Mouse (Mus musculus) kidney, postnatal 4 days (tissue): ENCODE measurements at regions not wholly inside any gene's neighbourhood (a gene's known extent, or its start where the extent isn't known, plus 50 kb on each side); places are given as distances from the start of the nearest gene placed in this dataset.
A peak's percentile ranks its signal among the peaks of the same experiment; 100 is the strongest.

Experiments
- DNase-seq, 2 experiments: peaks; one replicate each; pipeline ENCODE4 v3.0.0; 2021; ENCODE audit warnings: mixed read lengths in 2 of 2

DNA sequence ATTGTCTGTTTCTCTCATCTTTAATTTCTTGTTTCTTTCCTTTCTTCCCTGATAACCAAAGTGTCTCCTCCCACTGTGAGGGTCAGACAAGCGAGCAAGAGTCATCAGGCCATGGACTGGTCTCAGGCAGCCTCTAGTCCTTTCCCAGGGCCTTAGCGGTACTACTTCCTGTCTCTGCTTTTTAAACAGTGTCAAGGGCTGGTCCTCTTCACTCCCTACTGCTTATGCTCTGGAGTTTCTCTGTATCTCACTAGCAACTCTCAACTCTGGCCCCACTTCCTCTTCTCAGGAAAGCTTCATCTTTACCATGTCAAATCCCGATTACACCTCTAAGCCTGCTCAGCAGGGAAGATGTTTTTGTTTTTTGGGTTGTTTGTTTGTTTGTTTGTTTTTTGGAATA, 124.1 kb downstream of the Pten start:
- no peak for DNase-seq

- no peak for DNase-seq
These were observed 127.0 kb downstream of the Pten start for GRCm38 (mm10) chr19:32884279-32884678.

DNA sequence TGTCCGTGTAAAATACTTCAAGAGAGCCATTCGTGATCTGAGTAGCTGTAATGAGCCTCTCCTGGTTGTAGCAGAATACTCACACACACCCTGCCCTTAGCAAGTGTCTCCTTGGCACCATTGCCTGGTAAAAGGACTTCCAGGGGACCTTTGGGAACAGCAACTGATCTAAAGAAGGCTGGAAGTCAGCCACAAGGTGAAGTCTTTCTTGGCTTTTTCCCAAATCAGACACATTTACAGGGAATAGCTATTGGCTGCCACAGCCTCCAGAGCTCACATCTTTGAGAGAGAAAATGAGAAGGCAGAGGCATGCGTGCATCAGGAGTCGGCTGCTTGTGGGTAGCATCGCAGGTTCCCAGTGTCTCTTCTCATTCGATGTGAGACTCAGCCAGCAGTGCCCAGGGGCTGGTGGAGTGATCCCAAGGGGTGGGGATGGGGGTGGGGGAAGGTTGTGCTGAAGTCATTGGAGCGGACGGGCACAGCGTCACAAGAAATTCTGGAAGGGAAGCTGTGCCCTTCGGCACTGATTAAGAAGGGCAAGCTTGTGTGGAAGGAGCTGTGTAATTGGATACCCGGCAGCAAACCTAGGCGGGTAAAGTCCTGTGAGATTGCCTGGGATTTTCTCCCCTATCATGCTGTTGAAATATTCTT, 128.3 kb downstream of the Pten start:
- DNase-seq = peak; percentile 23 to 47

- DNase-seq = no peak
These were observed 129.9 kb downstream of the Pten start for GRCm38 (mm10) chr19:32887190-32887589.

- DNase-seq = peak; percentile 28 to 51
These were observed 131.5 kb downstream of the Pten start for GRCm38 (mm10) chr19:32888616-32889305.

DNA sequence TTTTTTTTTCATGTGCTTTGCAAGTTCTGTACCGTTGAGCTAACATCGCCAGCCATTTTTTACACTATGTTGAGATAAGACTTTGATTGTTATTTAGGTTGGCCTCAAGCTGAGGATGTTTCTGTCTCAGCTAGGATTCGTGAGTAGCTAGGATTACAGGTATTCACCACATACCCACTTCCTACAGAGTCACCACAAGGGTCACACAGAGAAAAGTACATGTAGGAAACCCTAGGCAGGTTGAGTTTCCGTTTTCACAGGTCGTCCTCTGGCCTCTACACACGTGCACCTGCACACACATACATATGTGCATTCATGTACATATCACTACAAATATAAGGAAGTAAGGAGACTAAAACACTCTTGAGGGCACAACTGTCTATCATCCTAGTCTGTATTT, 133.5 kb downstream of the Pten start:
- DNase-seq = no peak

GRCm38 (mm10) chr19:32892469-32892868, 135.2 kb downstream of the Pten start:
- no peak for DNase-seq

- DNase-seq = no peak
These were observed 146.3 kb downstream of the Pten start for GRCm38 (mm10) chr19:32903454-32904108.

GRCm38 (mm10) chr19:32904517-32904916, 147.2 kb downstream of the Pten start:
- no peak for DNase-seq

GRCm38 (mm10) chr19:32905901-32906431, 148.7 kb downstream of the Pten start:
- no peak for DNase-seq

GRCm38 (mm10) chr19:32906820-32907219, 149.5 kb downstream of the Pten start:
- no peak for DNase-seq

DNA sequence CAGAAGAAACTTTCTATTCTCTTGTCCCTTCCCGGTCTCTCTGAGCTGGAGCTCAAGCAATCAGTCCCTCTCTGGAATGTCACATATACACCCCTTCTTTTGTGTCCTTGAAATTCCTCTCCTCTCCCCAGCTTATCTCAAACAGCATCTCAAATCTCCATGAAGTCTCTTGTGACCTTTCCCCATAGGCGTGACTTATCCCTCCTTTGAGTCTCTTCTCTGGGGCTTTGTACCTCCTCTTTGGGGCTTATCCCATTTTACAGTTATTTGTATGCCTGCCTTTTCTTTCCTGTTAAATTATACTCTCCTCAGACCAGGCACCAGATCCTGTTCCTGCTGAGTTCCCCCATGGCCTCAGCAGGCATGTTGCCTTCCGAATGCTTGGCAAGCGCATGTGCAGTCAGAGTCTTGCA, 152.8 kb downstream of the Pten start:
- no peak for DNase-seq

GRCm38 (mm10) chr19:32912323-32912722, 155.0 kb downstream of the Pten start:
- DNase-seq = no peak

DNA sequence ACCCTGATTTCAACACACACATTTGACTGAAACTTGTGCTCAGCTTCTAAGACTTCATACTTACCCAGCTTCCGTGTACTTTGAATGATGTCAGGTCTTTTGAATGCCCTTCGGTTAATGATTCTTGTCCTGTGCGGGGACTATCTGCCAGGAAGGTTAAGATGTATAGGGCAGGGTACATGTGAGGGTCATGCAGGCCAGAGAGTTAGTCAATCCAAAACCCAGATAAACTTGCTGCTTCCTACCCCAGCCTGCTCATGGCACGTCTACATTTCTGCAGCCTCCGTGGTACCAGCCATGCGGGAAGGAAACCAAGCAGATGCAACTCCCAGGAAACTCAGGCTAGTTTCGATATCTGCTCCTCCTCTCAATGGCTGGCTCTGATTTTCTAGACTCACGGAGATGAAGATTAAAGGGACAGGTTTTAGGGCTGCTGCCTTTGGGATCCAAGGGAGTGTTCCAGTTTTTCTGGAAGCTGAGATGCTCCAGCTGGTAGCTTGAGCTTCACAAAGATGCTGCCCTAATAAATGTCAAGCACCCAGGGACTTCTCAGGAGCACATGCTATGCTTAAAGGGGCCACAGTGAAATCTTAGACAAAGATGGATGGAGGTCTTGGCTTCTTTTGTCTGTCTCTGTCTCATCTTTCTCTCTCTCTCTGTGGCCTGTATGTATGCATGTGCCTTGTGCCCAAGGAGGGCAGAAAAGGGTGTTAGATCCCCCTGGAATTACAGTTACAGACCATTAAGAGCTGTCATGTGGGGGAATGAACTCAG, 159.4 kb downstream of the Pten start:
- no peak for DNase-seq

- no peak for DNase-seq
These were observed 163.7 kb downstream of the Pten start for GRCm38 (mm10) chr19:32921021-32921420.

DNA sequence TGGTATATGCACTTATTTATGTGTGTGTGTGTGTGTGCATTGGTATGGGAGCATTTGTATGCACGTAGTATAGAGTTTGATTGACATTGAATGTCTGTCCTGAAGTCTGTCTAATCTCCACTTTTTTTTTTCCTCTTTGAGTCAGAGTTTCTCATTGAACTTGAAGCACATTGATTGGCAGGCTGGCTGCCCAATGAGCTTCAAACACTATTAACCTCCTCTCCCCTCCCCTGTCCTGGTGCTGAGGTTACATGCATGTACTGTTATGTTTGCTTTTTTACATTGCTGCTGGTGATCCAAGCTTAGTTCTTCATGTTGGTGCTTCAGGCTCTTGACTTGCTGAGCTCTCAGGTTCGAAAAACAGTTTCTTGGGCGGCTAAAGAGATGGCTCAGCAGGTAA, 166.6 kb downstream of the Pten start:
- peak in 1 of 2 experiments; percentile 36 for DNase-seq

- DNase-seq = no peak
These were observed 168.6 kb downstream of the Pten start for GRCm38 (mm10) chr19:32925628-32926505.

GRCm38 (mm10) chr19:32926571-32926970, 169.3 kb downstream of the Pten start:
- DNase-seq = no peak

GRCm38 (mm10) chr19:32933676-32934075, 176.4 kb downstream of the Pten start:
- no peak for DNase-seq

GRCm38 (mm10) chr19:32935638-32936037, 178.3 kb downstream of the Pten start:
- no peak for DNase-seq

DNA sequence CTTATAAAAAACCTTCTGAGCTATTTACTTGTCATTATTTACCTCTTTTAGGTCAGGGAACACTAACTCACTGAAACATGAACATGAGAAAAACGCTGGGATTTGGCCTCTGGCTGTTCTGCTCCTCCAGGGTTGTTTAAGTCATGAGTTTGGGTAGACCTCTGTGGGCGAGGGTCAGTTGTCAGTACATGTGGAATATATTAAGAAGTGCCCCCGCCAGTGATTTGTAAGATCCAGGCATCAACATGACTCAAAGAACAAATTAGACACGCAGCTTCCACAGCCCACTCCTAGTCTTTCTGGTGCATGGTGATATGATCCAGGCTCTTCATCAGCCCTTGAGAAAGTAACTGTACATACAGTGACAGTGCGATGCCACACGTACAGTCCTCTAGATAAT, 180.3 kb downstream of the Pten start:
- no peak for DNase-seq

GRCm38 (mm10) chr19:32939692-32940091, 182.4 kb downstream of the Pten start:
- DNase-seq = no peak
